Mouse (Mus musculus) midbrain, embryonic 10.5 days (tissue): Measurements from ENCODE around the gene Phf23. TPM values are rescaled to one million over a fixed set of nuclear protein-coding genes. Genes with fewer than 3 reads are reported as not detected.
A peak's percentile ranks its signal among the peaks of the same experiment; 100 is the strongest.

ENCODE experiments used
- DNase-seq: peaks from one replicate; pipeline ENCODE4 v3.0.0-alpha.2; 2017; ENCODE audit warnings: low spot score
- H3K27ac ChIP-seq: fragments of 300-500 bp; sonication (generic); replicated peaks from 2 replicates; pipeline ENCODE4 v1.5.1; 2016; ENCODE audit warnings: mild to moderate bottlenecking
- H3K27me3 ChIP-seq: fragments of 300-500 bp; sonication (generic); 2 replicates; pipeline ENCODE4 v1.6.1; 2016; ENCODE audit warnings: low read depth, mild to moderate bottlenecking; ENCODE audit not compliant: poor library complexity, severe bottlenecking
- H3K36me3 ChIP-seq: fragments of 300-500 bp; sonication (generic); 2 replicates; pipeline ENCODE4 v1.6.1; 2016; ENCODE audit warnings: mild to moderate bottlenecking, moderate library complexity
- H3K4me1 ChIP-seq: fragments of 300-500 bp; sonication (generic); 2 replicates; pipeline ENCODE4 v1.6.1; 2016
- H3K4me3 ChIP-seq: fragments of 300-500 bp; sonication (generic); 2 replicates; pipeline ENCODE4 v1.5.1; 2016; ENCODE audit warnings: mild to moderate bottlenecking, moderate library complexity
- H3K9me3 ChIP-seq: fragments of 300-500 bp; sonication (generic); replicated peaks from 2 replicates; pipeline ENCODE4 v1.6.1; 2016; ENCODE audit warnings: mild to moderate bottlenecking
- WGBS: fragments of 180-500 bp; shearing (Covaris S2); methylation state at CpG from one replicate; pipeline ENCODE4 v1.1.7; 2016; 5-methylcytosine and 5-hydroxymethylcytosine counted together
- microRNA counts: library from miRNA; unstranded; fragments of <30 nt; microRNA quantifications from one replicate; lab custom pipeline; 2017
- microRNA-seq: library from miRNA; unstranded; fragments of <30 nt; microRNA quantifications from one replicate; pipeline ENCODE4, GENCODE M21; 2017
- polyA plus RNA-seq: library from polyadenylated mRNA; unstranded; fragments of >200 nt; fragmentation: Nextera tagmentation; extraction: Ambion mirVana; gene quantifications from 2 replicates; pipeline ENCODE4 v1.2.1, GENCODE M21; 2016

Gene Phf23
- polyA plus RNA-seq, 1 experiment from 2014 or later, result 95.1 TPM

DNA sequence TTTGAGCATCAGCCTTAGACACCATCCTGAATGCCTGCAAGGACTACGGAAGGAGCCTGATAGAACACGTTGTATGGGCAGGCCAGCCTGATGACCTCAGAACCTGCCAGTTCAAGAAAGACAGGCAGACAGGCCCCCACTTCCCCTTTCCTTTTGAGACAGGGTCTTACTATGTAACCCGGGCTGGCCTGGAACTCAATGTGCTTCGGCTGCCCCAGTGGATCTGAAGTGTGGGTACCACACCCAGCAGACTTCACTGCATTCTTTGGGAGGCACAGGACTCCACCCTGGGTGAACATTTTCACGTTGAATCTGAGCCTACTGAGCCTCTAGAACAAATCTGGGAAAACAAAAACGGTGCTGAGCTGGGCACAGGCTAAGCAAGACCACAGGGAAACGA is 42.6 kb downstream of the Phf23 start:
- Histone ChIP-seq H3K27me3 (no peaks in the 10 kb centered on the region), H3K9me3 (no peaks in the 10 kb centered on the region), H3K4me1 (0 out of 2 replicates have a peak, but pooled peaks cover 3% of the 10 kb centered on the region), H3K36me3 (peaks cover 85% of the 10 kb centered on the region), H3K4me3 (no peak overlapping the region), H3K27ac (no peak overlapping the region)
- no peak for DNase-seq
- 85% methylated on average over 7 of the region's 7 CpGs for WGBS

DNA sequence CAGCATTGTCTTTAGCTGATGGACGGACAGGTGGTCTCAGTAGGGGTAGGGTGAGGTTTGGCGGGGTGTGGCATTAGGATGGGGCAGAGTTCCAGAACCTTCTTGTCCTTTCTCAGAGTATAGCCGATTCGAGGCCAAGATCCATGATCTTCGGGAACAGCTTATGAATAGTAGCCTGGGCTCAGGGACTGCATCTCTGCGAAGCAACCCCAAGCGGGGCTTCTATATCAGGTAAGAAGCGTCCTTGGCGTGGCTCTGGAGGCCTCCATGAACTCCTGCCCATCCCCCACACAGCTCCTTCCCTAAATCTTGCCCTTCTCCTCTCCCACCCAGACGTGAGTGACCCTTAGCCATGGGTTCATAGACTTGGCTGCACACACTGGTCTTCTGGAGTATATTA is 44.1 kb downstream of the Phf23 start:
- WGBS, result 92% methylated on average over 10 of the region's 10 CpGs
- peaks cover 85% of the 10 kb centered on the region for H3K36me3 ChIP-seq

DNA sequence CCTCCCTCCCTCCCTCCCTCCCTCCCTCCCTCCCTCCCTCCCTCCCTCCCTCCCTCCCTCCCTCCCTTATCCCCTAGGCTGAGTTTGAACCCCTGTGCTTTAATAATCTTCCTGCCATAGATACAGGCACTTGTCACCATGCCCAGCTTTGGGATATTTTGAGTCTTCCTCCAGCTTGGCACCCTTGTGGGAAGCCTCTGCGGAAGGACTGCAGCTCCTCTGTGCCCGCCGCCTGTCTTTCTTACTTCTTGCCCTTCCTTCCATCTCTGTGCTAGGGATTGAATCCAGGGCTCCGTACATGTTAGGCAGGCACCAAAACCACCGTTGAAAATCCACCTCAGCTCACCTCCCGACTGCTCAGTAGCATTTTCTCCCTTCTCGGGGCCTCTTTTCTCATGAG is 44.6 kb downstream of the Phf23 start:
- H3K9me3 ChIP-seq, result no peaks in the 10 kb centered on the region
- peaks cover 20% of the 10 kb centered on the region for H3K4me1 ChIP-seq
- no peaks in the 10 kb centered on the region for H3K27me3 ChIP-seq
- no peak for DNase-seq
- no peak overlapping the region for H3K4me3 ChIP-seq
- H3K27ac ChIP-seq, result no peak overlapping the region
- peaks cover 86% of the 10 kb centered on the region for H3K36me3 ChIP-seq
- 91% methylated on average over 7 of the region's 7 CpGs for WGBS

More for the DNA sequence above, 44.1 kb downstream of the Phf23 start:
- DNase-seq, result no peak
- H3K4me1 ChIP-seq, result peaks cover 17% of the 10 kb centered on the region
- no peaks in the 10 kb centered on the region for H3K9me3 ChIP-seq
- no peaks in the 10 kb centered on the region for H3K27me3 ChIP-seq
- H3K4me3 ChIP-seq, result no peak overlapping the region
- H3K27ac ChIP-seq, result no peak overlapping the region

DNA sequence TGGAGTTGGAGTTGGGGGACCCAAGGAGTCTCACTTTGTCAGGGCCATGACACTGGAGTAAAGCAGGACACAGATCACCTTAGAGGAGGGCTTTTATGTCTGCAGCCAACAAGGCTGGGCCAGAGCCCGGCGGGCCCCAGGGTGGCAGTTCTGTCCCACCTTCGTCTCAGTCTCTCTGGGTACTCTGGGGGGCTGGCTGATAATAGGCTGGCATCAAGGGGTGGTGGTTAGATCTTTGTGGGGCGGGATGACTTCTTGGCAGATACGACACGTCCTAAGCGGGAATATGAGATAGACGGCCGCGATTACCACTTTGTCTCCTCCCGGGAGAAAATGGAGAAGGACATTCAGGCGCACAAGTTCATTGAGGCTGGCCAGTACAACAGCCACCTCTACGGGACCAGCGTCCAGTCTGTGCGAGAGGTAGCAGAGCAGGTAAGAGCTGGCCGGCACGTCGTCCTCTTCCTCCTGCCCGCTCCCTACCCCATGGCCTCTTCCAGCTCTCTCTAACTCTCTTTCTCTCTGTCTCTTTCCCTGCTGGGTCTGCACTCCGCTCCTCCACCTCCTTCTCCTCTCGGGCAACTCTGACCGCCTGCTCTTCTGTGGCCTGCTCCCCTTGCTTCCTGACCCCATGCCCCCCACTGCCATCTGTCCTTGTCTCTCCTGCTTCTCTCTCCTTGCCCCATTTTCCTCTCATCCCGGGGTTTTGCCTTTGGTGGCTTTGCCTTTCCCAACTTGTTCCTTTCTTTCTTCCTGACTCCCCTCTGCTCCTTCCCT is 46.9 kb downstream of the Phf23 start:
- Histone ChIP-seq H3K4me1 (peaks cover 28% of the 10 kb centered on the region), H3K27me3 (no peaks in the 10 kb centered on the region), H3K9me3 (no peaks in the 10 kb centered on the region), H3K36me3 (peaks cover 82% of the 10 kb centered on the region), H3K4me3 (no peak overlapping the region), H3K27ac (0 out of 2 replicates have a peak overlapping the region, but pooled peaks have one; percentile 61)
- 90% methylated on average over 23 of the region's 23 CpGs for WGBS
- DNase-seq, result no peak

DNA sequence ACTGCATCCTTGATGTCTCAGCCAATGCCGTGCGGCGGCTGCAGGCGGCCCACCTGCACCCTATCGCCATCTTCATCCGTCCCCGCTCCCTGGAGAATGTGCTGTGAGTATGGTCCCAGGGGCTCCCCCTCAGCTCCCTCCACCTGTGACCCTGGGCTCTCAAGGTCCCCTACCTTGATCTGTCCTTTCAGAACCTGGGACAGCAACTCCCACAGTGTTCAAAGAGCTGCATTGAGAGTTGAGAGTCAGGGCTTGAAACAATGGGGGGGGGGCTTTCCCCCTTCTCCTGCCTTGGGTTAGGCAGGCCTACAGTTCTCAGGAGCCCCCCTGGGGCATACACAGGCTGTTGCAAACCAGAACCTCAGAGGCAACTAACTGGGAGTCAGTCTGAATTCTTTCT is 48.1 kb downstream of the Phf23 start:
- peaks cover 28% of the 10 kb centered on the region for H3K4me1 ChIP-seq
- H3K27me3 ChIP-seq, result no peaks in the 10 kb centered on the region
- H3K9me3 ChIP-seq, result no peaks in the 10 kb centered on the region
- H3K36me3 ChIP-seq, result peaks cover 70% of the 10 kb centered on the region
- H3K27ac ChIP-seq, result peak overlapping the region; percentile 61
- no peak for DNase-seq
- no peak overlapping the region for H3K4me3 ChIP-seq
- WGBS, result 90% methylated on average over 7 of the region's 7 CpGs

DNA sequence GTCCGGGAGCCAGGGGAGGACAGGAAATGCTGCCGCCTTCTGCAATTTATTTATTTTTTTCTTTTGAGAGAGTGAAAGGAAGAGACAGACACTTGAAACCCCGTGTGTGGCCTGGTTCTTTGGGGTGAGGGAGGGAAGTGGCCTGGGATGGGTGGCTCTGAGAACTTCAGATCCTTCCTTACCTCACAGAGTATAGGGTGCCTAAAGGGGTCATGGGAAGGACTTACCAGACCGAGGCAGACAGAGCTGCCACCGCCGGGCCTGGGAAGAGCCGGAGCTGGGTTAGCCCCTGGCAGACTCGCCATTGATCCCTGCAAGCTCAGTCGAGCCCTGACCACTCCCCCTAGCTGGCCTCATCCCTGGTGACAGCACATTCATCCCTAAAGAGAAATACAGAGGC is 49.9 kb downstream of the Phf23 start:
- no peak for DNase-seq
- Histone ChIP-seq H3K27ac (peak overlapping the region; percentile 43), H3K9me3 (no peaks in the 10 kb centered on the region), H3K27me3 (no peaks in the 10 kb centered on the region), H3K4me3 (no peak overlapping the region), H3K36me3 (peaks cover 52% of the 10 kb centered on the region), H3K4me1 (peaks cover 28% of the 10 kb centered on the region)
- WGBS, result 31% methylated on average over 9 of the region's 9 CpGs

DNA sequence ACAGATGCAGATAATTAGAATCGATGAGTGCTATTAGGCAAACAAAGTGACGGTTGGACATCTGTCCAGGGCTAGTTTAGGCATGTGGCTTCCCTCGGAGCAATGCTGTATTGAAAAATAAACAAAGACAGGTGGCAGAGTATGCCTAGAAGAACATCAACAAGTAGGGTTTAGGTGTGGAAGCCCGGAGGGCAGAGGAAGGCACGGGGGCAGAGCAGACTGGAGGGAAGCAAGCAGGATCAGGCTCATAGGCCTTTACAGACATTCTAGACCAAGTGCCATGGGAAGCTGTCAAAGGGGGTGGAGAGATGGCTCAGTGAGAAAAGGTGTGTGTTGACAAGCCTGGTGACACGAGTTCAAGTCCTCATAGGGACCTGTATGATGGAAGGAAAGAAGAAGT is 53.8 kb downstream of the Phf23 start:
- Histone ChIP-seq H3K4me1 (peaks cover 14% of the 10 kb centered on the region), H3K27ac (no peak overlapping the region), H3K4me3 (no peak overlapping the region), H3K9me3 (no peaks in the 10 kb centered on the region), H3K27me3 (0 out of 2 replicates have a peak, but pooled peaks cover 2% of the 10 kb centered on the region), H3K36me3 (peaks cover 13% of the 10 kb centered on the region)
- WGBS, result 78% methylated on average over 6 of the region's 6 CpGs
- DNase-seq, result no peak

MicroRNAs encoded within 50 kb of the gene (microRNA counts, 519-probe panel; counts per million panel counts)
- microRNA mmu-miR-324-3p (lab: Ali Mortazavi, UCI), result not detected
- 3,516 counts per million, percentile 14 among the panel's probes with 10 or more counts for microRNA mmu-miR-324-5p (lab: Ali Mortazavi, UCI)

Small RNA genes lying within 50 kb of the gene (microRNA-seq; reads per million reads assigned to microRNA genes)
- gene Gm44349 (not detected), gene Mir324 (3,213 reads per million, percentile 87 among the genes with 10 or more reads in this experiment)

Other genes with a start within 250 kb of the Phf23 start
- 25.6 and 32.2 TPM in 2 replicates for gene Polr2a, start 237.1 kb upstream of the Phf23 start, polyA plus RNA-seq
- gene Slc35g3, start 233.8 kb upstream of the Phf23 start, polyA plus RNA-seq, result 0.09 TPM in 1 of 2 replicates, not detected in the other
- 0.64 and 0.91 TPM in 2 replicates for gene Zbtb4, start 229.9 kb upstream of the Phf23 start, polyA plus RNA-seq
- 1.1 TPM in 2 replicates for gene Chrnb1, start 199.8 kb upstream of the Phf23 start, polyA plus RNA-seq
- gene Fgf11, start 193.9 kb upstream of the Phf23 start, polyA plus RNA-seq, result 1.0 and 1.4 TPM in 2 replicates
- 0.90 and 0.99 TPM in 2 replicates for gene Tmem102, start 190.2 kb upstream of the Phf23 start, polyA plus RNA-seq
- gene Gm39566, start 180.5 kb upstream of the Phf23 start, polyA plus RNA-seq, result not detected in 2 replicates
- not detected in 2 replicates for gene Spem2, start 177.3 kb upstream of the Phf23 start, polyA plus RNA-seq
- 0.12 and 0.19 TPM in 2 replicates for gene Spem1, start 173.6 kb upstream of the Phf23 start, polyA plus RNA-seq
- 6.1 and 8.6 TPM in 2 replicates for gene Nlgn2, start 158.0 kb upstream of the Phf23 start, polyA plus RNA-seq
- gene Tmem256, start 157.3 kb upstream of the Phf23 start, polyA plus RNA-seq, result 345 and 346 TPM in 2 replicates
- gene Plscr3, start 149.4 kb upstream of the Phf23 start, polyA plus RNA-seq, result 70.4 and 81.8 TPM in 2 replicates
- 0.41 and 0.44 TPM in 2 replicates for gene Tnk1, start 137.0 kb upstream of the Phf23 start, polyA plus RNA-seq
- gene Tmem95, start 117.8 kb upstream of the Phf23 start, polyA plus RNA-seq, result not detected in 2 replicates
- gene Kctd11, start 114.4 kb upstream of the Phf23 start, polyA plus RNA-seq, result 6.4 and 7.0 TPM in 2 replicates
- gene Acap1, start 100.2 kb upstream of the Phf23 start, polyA plus RNA-seq, result 1.0 and 1.2 TPM in 2 replicates
- gene 2810408A11Rik, start 94.8 kb upstream of the Phf23 start, polyA plus RNA-seq, result 14.8 and 20.5 TPM in 2 replicates
- gene Neurl4, start 94.7 kb upstream of the Phf23 start, polyA plus RNA-seq, result 12.8 and 14.3 TPM in 2 replicates
- 98.4 and 111 TPM in 2 replicates for gene Gps2, start 81.9 kb upstream of the Phf23 start, polyA plus RNA-seq
- gene Eif5a, start 73.8 kb upstream of the Phf23 start, polyA plus RNA-seq, result 2,258 and 2,701 TPM in 2 replicates
- gene Ybx2, start 60.0 kb upstream of the Phf23 start, polyA plus RNA-seq, result 2.4 and 2.8 TPM in 2 replicates
- 12.6 and 12.8 TPM in 2 replicates for gene Slc2a4, start 47.6 kb upstream of the Phf23 start, polyA plus RNA-seq
- 7.1 and 7.6 TPM in 2 replicates for gene Cldn7, start 31.0 kb upstream of the Phf23 start, polyA plus RNA-seq
- 20.5 and 26.3 TPM in 2 replicates for gene Ctdnep1, start 14.6 kb upstream of the Phf23 start, polyA plus RNA-seq
- gene Elp5, start 13.3 kb upstream of the Phf23 start, polyA plus RNA-seq, result 151 and 155 TPM in 2 replicates
- gene Gabarap, start 4.6 kb upstream of the Phf23 start, polyA plus RNA-seq, result 409 and 454 TPM in 2 replicates
- 52.1 and 54.1 TPM in 2 replicates for gene Dvl2, start 4.8 kb downstream of the Phf23 start, polyA plus RNA-seq
- 42.2 and 48.6 TPM in 2 replicates for gene Acadvl, start 19.6 kb downstream of the Phf23 start, polyA plus RNA-seq
- gene Dlg4, start 21.2 kb downstream of the Phf23 start, polyA plus RNA-seq, result 16.6 and 23.8 TPM in 2 replicates
- 0.58 and 0.73 TPM in 2 replicates for gene Asgr1, start 58.3 kb downstream of the Phf23 start, polyA plus RNA-seq
- gene Asgr2, start 96.9 kb downstream of the Phf23 start, polyA plus RNA-seq, result not detected in 2 replicates
- gene Mgl2, start 134.6 kb downstream of the Phf23 start, polyA plus RNA-seq, result 0.12 TPM in 1 of 2 replicates, not detected in the other
- 0.35 and 0.61 TPM in 2 replicates for gene Clec10a, start 160.4 kb downstream of the Phf23 start, polyA plus RNA-seq
- gene Slc16a11, start 217.0 kb downstream of the Phf23 start, polyA plus RNA-seq, result 1.2 and 1.3 TPM in 2 replicates
- 16.0 and 18.9 TPM in 2 replicates for gene Slc16a13, start 225.3 kb downstream of the Phf23 start, polyA plus RNA-seq
- gene Bcl6b, start 234.0 kb downstream of the Phf23 start, polyA plus RNA-seq, result 4.8 and 5.0 TPM in 2 replicates
- gene 0610010K14Rik, start 242.1 kb downstream of the Phf23 start, polyA plus RNA-seq, result 241 and 244 TPM in 2 replicates
- 9.6 and 10.7 TPM in 2 replicates for gene Gm21988, start 244.1 kb downstream of the Phf23 start, polyA plus RNA-seq
- 104 and 128 TPM in 2 replicates for gene Rnasek, start 244.1 kb downstream of the Phf23 start, polyA plus RNA-seq